Mouse (Mus musculus) heart, embryonic 10.5 days (tissue): ENCODE measurements around the gene Nhp2. TPM values are rescaled to one million over a fixed set of nuclear protein-coding genes. Genes with fewer than 3 reads are reported as not detected.
A peak's percentile ranks its signal among the peaks of the same experiment; 100 is the strongest.
"Not testable (repeated sequence)": the region's sequence is repeated elsewhere in the genome, so short reads cannot be mapped to it uniquely, and the experiment has no call there.

ENCODE experiments used
- DNase-seq: peaks from one replicate; pipeline ENCODE4 v3.0.0-alpha.2; 2017; ENCODE audit warnings: low spot score
- H3K27ac ChIP-seq: fragments of 300-500 bp; sonication (generic); 2 replicates; pipeline ENCODE4 v1.5.1; 2016; ENCODE audit warnings: mild to moderate bottlenecking
- H3K27me3 ChIP-seq: fragments of 300-500 bp; sonication (generic); 2 replicates; pipeline ENCODE4 v1.6.1; 2016; ENCODE audit warnings: mild to moderate bottlenecking; ENCODE audit not compliant: poor library complexity, insufficient read depth, severe bottlenecking
- H3K36me3 ChIP-seq: fragments of 300-500 bp; sonication (generic); 2 replicates; pipeline ENCODE4 v1.6.1; 2016; ENCODE audit warnings: mild to moderate bottlenecking, moderate library complexity
- H3K4me1 ChIP-seq: fragments of 300-500 bp; sonication (generic); 2 replicates; pipeline ENCODE4 v1.6.1; 2016; ENCODE audit warnings: mild to moderate bottlenecking
- H3K4me3 ChIP-seq: fragments of 300-500 bp; sonication (generic); 2 replicates; pipeline ENCODE4 v1.5.1; 2016; ENCODE audit warnings: mild to moderate bottlenecking, moderate library complexity
- H3K9me3 ChIP-seq: fragments of 300-500 bp; sonication (generic); 2 replicates; pipeline ENCODE4 v1.6.1; 2016; ENCODE audit warnings: mild to moderate bottlenecking, moderate library complexity
- WGBS: fragments of 180-500 bp; shearing (Covaris S2); methylation state at CpG from one replicate; pipeline ENCODE4 v1.1.7; 2016; 5-methylcytosine and 5-hydroxymethylcytosine counted together
- polyA plus RNA-seq: library from polyadenylated mRNA; unstranded; fragments of >200 nt; fragmentation: Nextera tagmentation; extraction: Ambion mirVana; gene quantifications from 2 replicates; pipeline ENCODE4 v1.2.1, GENCODE M21; 2016

The Nhp2 gene
- polyA plus RNA-seq, 1 experiment from 2014 or later = 210 TPM

DNA sequence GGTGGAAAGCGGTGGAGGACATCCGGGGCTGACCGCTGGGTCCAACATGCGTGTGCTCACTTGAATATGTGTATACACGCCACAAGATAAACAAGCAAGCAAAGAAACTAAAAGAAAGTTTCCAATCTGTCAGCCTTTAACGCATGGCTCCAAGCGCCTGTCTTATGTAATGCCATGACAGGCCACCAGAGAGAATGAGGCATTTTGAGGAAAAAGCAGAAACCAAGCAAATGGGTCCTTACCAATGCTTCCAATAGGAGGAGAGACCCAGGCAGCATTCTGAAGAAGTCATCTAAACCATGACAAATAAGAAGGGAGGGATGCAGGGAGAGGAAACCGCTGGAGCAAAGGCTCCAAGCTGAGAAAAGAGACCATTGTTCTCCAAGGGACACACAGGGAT is 5.3 kb upstream of the Nhp2 start:
- no peak overlapping the region for H3K4me3 ChIP-seq
- no peaks in the 10 kb centered on the region for H3K27me3 ChIP-seq
- 75% methylated on average over 8 of the region's 8 CpGs for WGBS
- H3K36me3 ChIP-seq = no peaks in the 10 kb centered on the region
- no peak for DNase-seq
- no peaks in the 10 kb centered on the region for H3K9me3 ChIP-seq
- no peak overlapping the region for H3K27ac ChIP-seq
- H3K4me1 ChIP-seq = peaks cover 13% of the 10 kb centered on the region

DNA sequence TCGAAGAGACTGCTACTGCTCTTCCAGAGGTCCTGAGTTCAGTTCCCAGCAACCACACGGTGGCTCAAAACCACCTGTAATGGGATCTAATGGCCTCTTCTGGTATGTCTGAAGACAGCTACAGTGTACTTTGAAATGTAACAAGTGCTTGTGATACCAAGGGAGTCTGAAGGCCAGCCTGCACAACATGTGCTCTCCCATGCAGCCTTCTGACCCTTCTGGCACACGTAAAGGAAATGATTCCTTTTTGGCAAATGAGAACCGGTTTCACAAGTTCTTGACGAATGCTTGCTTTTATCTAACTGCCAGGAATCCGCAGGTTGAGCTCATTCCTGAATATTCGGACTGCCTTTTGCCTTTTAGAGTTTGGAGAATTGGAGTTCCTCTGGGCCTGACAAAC is 4.4 kb upstream of the Nhp2 start:
- no peaks in the 10 kb centered on the region for H3K27me3 ChIP-seq
- H3K4me1 ChIP-seq = peaks cover 13% of the 10 kb centered on the region
- H3K36me3 ChIP-seq = no peaks in the 10 kb centered on the region
- peak overlapping the region; percentile 88 for H3K27ac ChIP-seq
- DNase-seq = no peak
- 39% methylated on average over 7 of the region's 7 CpGs for WGBS
- peak overlapping the region; percentile 54 for H3K4me3 ChIP-seq
- no peaks in the 10 kb centered on the region for H3K9me3 ChIP-seq

DNA sequence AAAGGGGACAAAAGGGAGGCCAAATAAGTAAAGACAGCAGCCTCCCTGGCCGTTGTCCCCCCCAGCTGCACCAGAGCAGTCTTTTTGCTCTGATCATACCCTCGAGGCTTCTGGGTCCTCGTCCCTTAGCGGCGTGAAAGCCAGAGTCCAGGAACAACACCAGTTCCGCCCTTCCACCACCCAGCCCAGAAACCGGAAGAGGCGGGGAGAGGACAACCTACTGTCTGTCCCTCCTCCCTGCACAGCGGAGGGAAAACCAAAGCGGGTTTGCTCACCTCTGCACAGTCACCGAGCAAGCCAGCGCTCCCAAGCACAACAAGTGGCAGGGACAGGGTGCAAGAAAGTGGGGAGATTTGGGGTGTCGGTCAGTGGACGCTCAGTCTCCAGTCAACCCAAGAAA is 3.9 kb upstream of the Nhp2 start:
- peak overlapping the region; percentile 54 for H3K4me3 ChIP-seq
- 2% methylated on average over 14 of the region's 14 CpGs for WGBS

DNA sequence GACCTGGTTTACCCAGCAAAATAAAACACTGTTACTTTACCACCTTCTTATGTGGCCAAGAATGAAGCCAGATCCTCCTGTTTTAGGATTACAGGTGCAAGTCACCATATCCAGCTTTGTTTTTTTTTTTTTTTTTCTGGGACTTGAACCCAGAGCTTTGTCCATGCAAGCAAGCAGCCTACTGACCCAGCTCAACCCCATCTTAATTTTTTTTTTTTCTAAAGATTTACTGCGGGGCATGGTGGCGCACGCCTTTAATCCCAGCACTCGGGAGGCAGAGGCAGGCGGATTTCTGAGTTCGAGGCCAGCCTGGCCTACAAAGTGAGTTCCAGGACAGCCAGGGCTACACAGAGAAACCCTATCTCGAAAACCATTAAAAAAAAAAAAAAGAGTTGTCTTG is 3.4 kb upstream of the Nhp2 start:
- H3K9me3 ChIP-seq, H3K27me3 ChIP-seq, DNase-seq, H3K36me3 ChIP-seq: not testable (repeated sequence)
- WGBS = 90% methylated on average over 7 of the region's 7 CpGs
- H3K4me1 ChIP-seq = peaks cover 23% of the 10 kb centered on the region
- peak overlapping the region; percentile 54 for H3K4me3 ChIP-seq
- H3K27ac ChIP-seq = peak overlapping the region; percentile 88

More for the DNA sequence above, 3.9 kb upstream of the Nhp2 start:
- DNase-seq = peak; percentile 94
- Histone ChIP-seq H3K36me3 (no peaks in the 10 kb centered on the region), H3K9me3 (no peaks in the 10 kb centered on the region), H3K27me3 (no peaks in the 10 kb centered on the region), H3K27ac (peak overlapping the region; percentile 88), H3K4me1 (peaks cover 18% of the 10 kb centered on the region)

DNA sequence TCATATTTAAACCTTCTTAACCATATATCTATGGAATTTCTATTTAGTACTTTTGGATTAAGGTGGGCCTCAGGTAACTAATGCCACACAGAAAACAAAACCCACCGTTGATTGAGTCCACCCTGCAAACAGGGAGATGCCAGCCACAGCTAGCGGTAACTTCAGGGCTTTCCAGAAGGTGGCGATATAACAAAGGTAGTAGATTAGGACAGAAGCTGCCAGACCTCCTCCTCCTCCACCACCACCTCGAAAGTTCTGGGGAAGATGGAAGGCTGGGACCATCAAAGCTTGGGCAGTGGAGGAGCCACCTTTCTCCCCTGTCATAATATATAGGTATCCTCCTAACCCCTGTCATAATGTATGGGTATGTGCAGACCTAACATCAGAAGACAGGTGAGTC is 1.8 kb upstream of the Nhp2 start:
- Histone ChIP-seq H3K4me3 (no peak overlapping the region), H3K36me3 (peaks cover 15% of the 10 kb centered on the region), H3K4me1 (peaks cover 30% of the 10 kb centered on the region), H3K27ac (no peak overlapping the region), H3K27me3 (no peaks in the 10 kb centered on the region), H3K9me3 (no peaks in the 10 kb centered on the region)
- no peak for DNase-seq
- 10% methylated on average over 4 of the region's 4 CpGs for WGBS

DNA sequence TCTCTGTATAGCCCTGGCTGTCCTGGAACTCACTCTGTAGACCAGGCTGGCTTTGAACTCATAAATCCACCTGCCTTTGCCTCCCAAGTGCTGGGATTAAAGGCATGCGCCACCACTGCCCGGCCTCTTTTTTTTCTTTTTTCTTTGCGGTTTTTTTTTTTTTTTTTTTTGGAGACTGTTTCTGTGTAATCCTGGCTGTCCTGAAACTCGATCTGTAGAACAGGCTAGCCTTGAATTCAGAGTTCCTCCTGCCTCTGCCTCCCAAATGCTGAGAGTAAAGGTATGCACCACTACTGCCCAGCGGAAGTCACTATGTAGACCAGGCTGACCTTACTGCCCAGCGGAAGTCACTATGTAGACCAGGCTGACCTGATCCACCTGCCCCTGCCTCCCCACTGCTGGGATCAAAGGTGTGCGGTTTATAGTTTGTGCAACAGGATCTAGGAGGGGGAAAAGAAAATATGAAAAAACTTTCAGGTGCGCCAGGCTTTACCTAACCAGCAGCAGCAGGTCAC is 584 bp upstream of the Nhp2 start:
- peaks cover 27% of the 10 kb centered on the region for H3K36me3 ChIP-seq
- peak overlapping the region; percentile 89 for H3K27ac ChIP-seq
- peak overlapping the region; percentile 91 for H3K4me3 ChIP-seq
- DNase-seq = no peak
- H3K27me3 ChIP-seq = no peaks in the 10 kb centered on the region
- H3K9me3 ChIP-seq = no peaks in the 10 kb centered on the region
- H3K4me1 ChIP-seq = peaks cover 30% of the 10 kb centered on the region
- 44% methylated on average over 8 of the region's 8 CpGs for WGBS

DNA sequence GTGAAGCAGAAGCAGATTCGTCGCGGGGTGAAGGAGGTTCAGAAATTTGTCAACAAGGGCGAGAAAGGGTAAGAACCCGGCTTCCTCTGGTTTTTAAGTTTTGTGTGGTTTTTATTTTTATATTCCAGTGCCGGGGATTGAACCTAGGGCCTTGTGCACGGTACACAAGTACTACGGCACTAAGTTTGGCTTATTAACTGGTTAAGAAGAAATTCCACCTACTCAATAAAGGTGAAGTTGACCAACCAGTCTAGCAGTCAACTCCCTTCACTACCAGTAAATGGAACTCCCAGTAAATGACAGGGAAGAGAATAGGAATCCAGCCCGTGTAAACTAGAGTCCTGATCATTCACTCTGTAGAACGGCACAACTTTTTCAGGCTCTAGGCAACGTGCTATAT is 549 bp downstream of the Nhp2 start:
- Histone ChIP-seq H3K27ac (peak overlapping the region; percentile 89), H3K4me3 (peak overlapping the region; percentile 91), H3K36me3 (peaks cover 39% of the 10 kb centered on the region), H3K27me3 (no peaks in the 10 kb centered on the region), H3K9me3 (no peaks in the 10 kb centered on the region), H3K4me1 (peaks cover 29% of the 10 kb centered on the region)
- 1% methylated on average over 11 of the region's 11 CpGs for WGBS
- DNase-seq = no peak

DNA sequence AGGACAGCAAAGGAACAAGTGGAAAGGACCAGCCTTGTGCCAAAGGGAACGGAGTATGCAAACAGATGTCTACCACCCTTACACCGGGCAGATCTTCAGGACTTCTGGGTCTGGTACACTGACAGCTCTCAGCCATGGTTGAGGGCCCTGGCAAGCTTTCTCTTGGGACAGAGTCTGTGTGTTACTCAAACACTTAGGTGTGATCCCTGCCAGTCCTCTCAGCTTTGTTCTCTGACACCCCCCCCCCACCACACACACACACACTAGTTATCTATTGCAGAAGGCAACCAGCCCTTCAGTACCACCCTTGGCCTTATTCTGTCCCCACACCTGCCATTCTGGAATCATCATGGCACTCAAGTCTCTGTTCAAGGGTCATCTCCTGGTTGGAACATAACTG is 2.2 kb downstream of the Nhp2 start:
- Histone ChIP-seq H3K36me3 (peaks cover 55% of the 10 kb centered on the region), H3K9me3 (no peaks in the 10 kb centered on the region), H3K27ac (no peak overlapping the region), H3K4me1 (peaks cover 30% of the 10 kb centered on the region), H3K4me3 (no peak overlapping the region), H3K27me3 (no peaks in the 10 kb centered on the region)
- no peak for DNase-seq
- WGBS = 97% methylated on average over 2 of the region's 2 CpGs

DNA sequence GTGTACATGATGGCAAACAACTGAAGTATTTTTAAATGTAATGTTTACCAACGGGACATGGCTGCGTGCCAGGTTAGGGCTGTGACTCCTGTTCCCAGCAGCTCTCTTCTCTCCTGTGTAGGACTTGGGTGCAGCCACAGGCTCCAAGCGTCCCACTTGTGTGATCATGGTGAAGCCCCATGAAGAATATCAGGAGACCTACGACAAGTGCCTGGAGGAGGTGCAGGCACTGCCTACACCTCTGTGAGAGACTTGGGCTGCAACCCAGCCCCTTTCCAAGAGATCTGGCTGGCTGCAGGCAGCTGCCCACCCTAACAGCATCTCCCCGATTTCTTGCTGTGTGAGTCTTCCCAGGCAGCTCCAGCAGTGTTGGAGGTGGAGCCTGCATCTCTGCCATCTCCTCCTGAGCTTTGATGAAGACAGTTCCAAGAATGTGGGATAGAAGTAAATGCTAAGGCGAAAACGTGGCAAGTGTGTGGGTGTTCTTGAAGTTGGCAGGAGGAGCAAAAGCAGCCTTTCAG is 3.5 kb downstream of the Nhp2 start:
- peaks cover 68% of the 10 kb centered on the region for H3K36me3 ChIP-seq
- no peaks in the 10 kb centered on the region for H3K27me3 ChIP-seq
- no peaks in the 10 kb centered on the region for H3K9me3 ChIP-seq
- DNase-seq = no peak
- peaks cover 27% of the 10 kb centered on the region for H3K4me1 ChIP-seq
- H3K27ac ChIP-seq = no peak overlapping the region
- 86% methylated on average over 7 of the region's 7 CpGs for WGBS
- H3K4me3 ChIP-seq = no peak overlapping the region

DNA sequence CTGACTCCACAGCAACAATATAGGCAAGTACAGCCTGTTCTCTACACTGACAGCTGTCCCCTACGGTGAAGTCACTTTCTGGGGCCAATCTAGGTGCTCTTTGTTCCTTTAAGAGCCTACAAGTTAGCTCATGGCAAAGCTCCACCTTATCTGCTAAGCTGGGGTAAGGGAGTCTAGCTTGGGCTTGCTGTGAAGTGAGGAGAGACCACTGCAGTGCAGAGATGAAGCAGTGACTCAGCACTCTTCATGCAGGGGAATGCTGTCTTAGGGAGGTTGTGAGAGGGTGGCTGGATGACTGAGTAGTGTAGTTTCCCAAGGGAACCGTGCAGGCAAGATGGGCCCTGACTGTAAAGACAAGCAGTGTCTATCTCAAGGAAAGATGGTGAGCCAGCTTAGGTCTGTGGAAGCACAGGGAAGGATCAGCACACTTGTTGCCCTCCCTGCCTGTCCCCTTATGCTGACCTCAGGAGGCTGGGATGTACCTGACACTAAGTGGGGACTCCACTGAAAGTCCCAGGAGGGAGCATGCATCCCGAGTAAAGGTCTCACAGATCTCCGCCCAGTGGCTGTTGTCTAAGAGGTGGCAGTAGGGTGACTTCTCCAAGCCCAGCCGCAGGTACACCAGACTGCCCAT is 5.8 kb downstream of the Nhp2 start:
- no peak for DNase-seq
- Histone ChIP-seq H3K4me3 (no peak overlapping the region), H3K4me1 (peaks cover 25% of the 10 kb centered on the region), H3K27ac (no peak overlapping the region), H3K36me3 (peaks cover 82% of the 10 kb centered on the region), H3K9me3 (no peaks in the 10 kb centered on the region), H3K27me3 (no peaks in the 10 kb centered on the region)
- 76% methylated on average over 5 of the region's 5 CpGs for WGBS

DNA sequence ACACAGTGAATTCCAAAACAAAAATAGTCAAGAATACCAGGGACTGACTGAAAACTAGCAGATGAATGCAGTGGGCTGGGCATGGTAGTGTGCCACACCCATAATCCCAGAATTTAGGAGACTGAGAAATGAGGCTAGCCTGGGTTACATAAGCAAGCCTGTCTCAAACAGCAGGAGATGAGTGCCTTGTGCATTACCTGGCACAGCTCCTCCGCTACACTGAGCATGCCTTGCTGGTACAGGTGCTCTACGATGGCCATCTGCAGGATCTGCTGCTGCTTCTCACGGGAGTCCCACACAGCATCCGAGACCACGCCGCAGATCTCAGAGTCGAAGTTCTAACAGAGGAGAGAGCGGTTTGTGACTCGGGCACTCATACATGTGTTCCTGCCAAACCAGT is 7.9 kb downstream of the Nhp2 start:
- DNase-seq = no peak
- Histone ChIP-seq H3K36me3 (peaks cover 75% of the 10 kb centered on the region), H3K27ac (no peak overlapping the region), H3K9me3 (no peaks in the 10 kb centered on the region), H3K4me3 (no peak overlapping the region), H3K4me1 (0 out of 2 replicates have a peak, but pooled peaks cover 10% of the 10 kb centered on the region), H3K27me3 (no peaks in the 10 kb centered on the region)
- WGBS = 87% methylated on average over 9 of the region's 9 CpGs

DNA sequence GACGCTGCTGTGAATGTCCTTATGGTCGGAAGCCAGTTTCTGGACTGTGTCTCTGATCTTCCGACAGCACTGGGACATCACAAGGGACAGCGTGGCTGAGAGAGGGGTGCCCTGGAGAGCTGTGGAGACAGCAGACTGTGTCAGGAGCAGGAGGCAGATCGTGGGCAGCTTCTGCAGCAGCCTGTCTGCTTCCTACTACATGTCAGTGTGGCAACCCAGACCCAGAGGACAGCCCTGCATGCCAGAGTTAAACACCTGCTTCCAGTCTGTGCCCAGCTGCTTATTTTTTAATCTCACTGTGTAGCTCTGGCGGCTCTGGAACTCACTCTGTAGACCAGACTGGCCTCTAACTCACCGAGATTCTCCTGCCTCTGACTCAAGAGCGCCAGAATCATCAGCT is 8.4 kb downstream of the Nhp2 start:
- 87% methylated on average over 8 of the region's 8 CpGs for WGBS
- H3K27me3 ChIP-seq = no peaks in the 10 kb centered on the region
- no peaks in the 10 kb centered on the region for H3K9me3 ChIP-seq
- H3K27ac ChIP-seq = no peak overlapping the region
- no peak overlapping the region for H3K4me3 ChIP-seq
- 0 out of 2 replicates have a peak, but pooled peaks cover 10% of the 10 kb centered on the region for H3K4me1 ChIP-seq
- H3K36me3 ChIP-seq = peaks cover 70% of the 10 kb centered on the region
- DNase-seq = no peak

DNA sequence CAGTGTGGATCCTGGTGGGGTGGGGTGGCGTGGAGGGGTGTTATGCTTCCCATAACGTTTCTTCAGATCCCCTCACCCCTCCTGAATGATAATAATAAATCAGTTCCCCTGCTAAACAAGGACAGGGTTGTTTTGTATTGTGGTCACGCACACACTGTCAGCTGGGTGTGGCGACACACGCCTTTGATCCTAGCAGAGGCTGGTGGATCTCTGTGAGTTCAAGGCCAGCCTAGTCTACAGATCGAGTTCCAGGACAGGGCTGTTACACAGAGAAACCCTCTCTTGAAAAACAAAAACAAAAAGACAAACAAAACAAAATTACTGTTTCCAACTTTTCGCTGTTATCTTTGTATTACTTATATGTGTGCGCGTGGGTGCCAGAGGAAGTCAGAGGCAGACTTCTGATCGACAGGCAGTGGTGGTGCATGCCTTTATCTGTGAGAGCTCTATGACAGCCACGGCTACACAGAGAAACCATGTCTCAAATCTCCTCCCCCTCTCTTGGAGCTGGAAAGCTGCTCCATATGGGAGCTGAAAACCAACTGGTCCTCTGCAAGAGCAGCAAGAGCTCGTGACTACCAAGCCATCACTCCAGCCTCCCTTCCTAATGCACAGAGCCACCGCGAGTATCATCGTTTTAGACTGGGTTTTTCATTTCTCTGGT is 10.2 kb downstream of the Nhp2 start:
- H3K27ac ChIP-seq = no peak overlapping the region
- H3K27me3 ChIP-seq = no peaks in the 10 kb centered on the region
- H3K9me3 ChIP-seq = no peaks in the 10 kb centered on the region
- no peak overlapping the region for H3K4me3 ChIP-seq
- peaks cover 19% of the 10 kb centered on the region; the same call in 1 of the 2 replicates for H3K4me1 ChIP-seq
- peaks cover 53% of the 10 kb centered on the region for H3K36me3 ChIP-seq
- 78% methylated on average over 15 of the region's 15 CpGs for WGBS
- DNase-seq = no peak
